Mouse (Mus musculus): ENCODE data around the gene Eln. TPM values are rescaled to one million over a fixed set of nuclear protein-coding genes. Genes with fewer than 3 reads are reported as not detected.

Gene Eln
- total RNA-seq, 1 experiment: 0.98 TPM

DNA sequence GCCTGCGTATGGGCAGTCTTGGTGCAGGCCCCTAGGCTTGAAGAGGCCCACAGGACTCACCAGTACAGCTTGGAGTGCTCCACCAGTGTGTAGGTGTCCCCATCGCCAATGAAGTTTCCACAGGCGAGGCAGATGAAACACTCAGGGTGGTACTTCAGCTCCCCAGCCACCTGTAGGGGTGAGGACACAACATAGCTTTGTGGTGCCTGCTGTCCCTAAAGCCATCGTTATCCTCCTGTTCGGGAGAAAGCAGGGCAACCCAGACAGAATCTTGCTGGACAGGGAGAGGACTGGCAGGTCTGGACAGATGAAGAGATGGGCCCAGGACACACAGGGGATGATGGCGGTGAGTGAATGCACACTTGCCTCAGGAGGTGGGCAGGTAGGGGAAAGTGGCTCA, 74.5 kb downstream of the Eln start:
- Histone ChIP-seq H3K27ac (ENCODE audit: insufficient read depth, low read depth, low read length, poor library complexity, severe bottlenecking) (no peak overlapping the region), H3K4me3 (ENCODE audit: insufficient read depth in 1 of 2, low read depth in 1 of 2, low read length in 2 of 2, poor library complexity in 1 of 2, severe bottlenecking in 1 of 2) (peak overlapping the region; percentile 19 to 38; a peak in 1 of 4 replicates), H3K9ac (ENCODE audit: insufficient read depth, low read depth, low read length, poor library complexity, severe bottlenecking) (no peak overlapping the region), H3K9me3 (ENCODE audit: control insufficient read depth, insufficient read depth, low read depth, low read length) (no peaks in the 10 kb centered on the region), H3K36me3 (ENCODE audit: control insufficient read depth, insufficient read depth, low read length, poor library complexity, severe bottlenecking) (peaks cover 9% of the 10 kb centered on the region; the same call in 1 of the 2 replicates), H3K4me1 (ENCODE audit: control insufficient read depth in 2 of 2, insufficient read depth in 2 of 2, low read length in 2 of 2, poor library complexity in 1 of 2) (peaks cover 0 to 20% of the 10 kb centered on the region in 2 experiments; a peak in 2 of 4 replicates)
- in situ Hi-C loops (cut with MboI; ENCODE audit: low sequenced_read_pairs in 2 of 2, unreplicated experiment in 2 of 2): no loop called here
- TF ChIP-seq HCFC1 (IDR thresholded peaks at IDR 0.05; ENCODE audit: borderline replicate concordance, insufficient read depth, low read length) (no peak), ZC3H11A (IDR thresholded peaks at IDR 0.05; ENCODE audit: borderline replicate concordance, low read depth, low read length) (no peak), CHD2 (IDR thresholded peaks at IDR 0.05; ENCODE audit: low read depth, low read length) (no peak), MAFK (IDR thresholded peaks at IDR 0.05; ENCODE audit: insufficient read depth, low read depth, low read length) (no peak), ZNF384 (IDR thresholded peaks at IDR 0.05; ENCODE audit: low read depth, low read length) (no peak)
- DNase-seq (ENCODE audit: low read depth, low spot score): no peak

DNA sequence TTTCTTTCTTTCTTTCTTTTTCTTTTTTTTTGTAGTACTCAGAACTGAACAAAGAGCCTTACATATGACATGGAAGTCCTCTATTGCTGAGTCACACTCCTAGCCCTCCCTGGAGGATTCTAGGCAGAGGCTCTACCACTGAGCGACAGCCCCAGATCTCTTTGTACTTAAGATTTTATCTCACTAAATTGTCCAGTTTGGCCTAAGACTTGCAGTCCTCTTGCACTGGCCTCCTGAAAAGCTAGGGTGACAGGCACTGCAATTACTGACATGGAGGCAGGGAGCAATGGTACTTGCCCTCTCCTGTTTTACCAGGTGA, 75.0 kb downstream of the Eln start:
- in situ Hi-C loops (cut with MboI; ENCODE audit: low sequenced_read_pairs in 2 of 2, unreplicated experiment in 2 of 2): no loop called here
- no peaks in the 10 kb centered on the region for H3K9me3 ChIP-seq (ENCODE audit: control insufficient read depth, insufficient read depth, low read depth, low read length)
- TF ChIP-seq MAFK (IDR thresholded peaks at IDR 0.05; ENCODE audit: insufficient read depth, low read depth, low read length) (no peak), ZNF384 (IDR thresholded peaks at IDR 0.05; ENCODE audit: low read depth, low read length) (no peak), HCFC1 (IDR thresholded peaks at IDR 0.05; ENCODE audit: borderline replicate concordance, insufficient read depth, low read length) (no peak), CHD2 (IDR thresholded peaks at IDR 0.05; ENCODE audit: low read depth, low read length) (no peak), ZC3H11A (IDR thresholded peaks at IDR 0.05; ENCODE audit: borderline replicate concordance, low read depth, low read length) (no peak)
- no peak for DNase-seq (ENCODE audit: low read depth, low spot score)
- H3K9ac ChIP-seq (ENCODE audit: insufficient read depth, low read depth, low read length, poor library complexity, severe bottlenecking): no peak overlapping the region
- peaks cover 9% of the 10 kb centered on the region; the same call in 1 of the 2 replicates for H3K36me3 ChIP-seq (ENCODE audit: control insufficient read depth, insufficient read depth, low read length, poor library complexity, severe bottlenecking)
- no peak overlapping the region for H3K4me3 ChIP-seq (ENCODE audit: insufficient read depth in 1 of 2, low read depth in 1 of 2, low read length in 2 of 2, poor library complexity in 1 of 2, severe bottlenecking in 1 of 2)
- peaks cover 0 to 20% of the 10 kb centered on the region in 2 experiments; a peak in 2 of 4 replicates for H3K4me1 ChIP-seq (ENCODE audit: control insufficient read depth in 2 of 2, insufficient read depth in 2 of 2, low read length in 2 of 2, poor library complexity in 1 of 2)
- H3K27ac ChIP-seq (ENCODE audit: insufficient read depth, low read depth, low read length, poor library complexity, severe bottlenecking): no peak overlapping the region

DNA sequence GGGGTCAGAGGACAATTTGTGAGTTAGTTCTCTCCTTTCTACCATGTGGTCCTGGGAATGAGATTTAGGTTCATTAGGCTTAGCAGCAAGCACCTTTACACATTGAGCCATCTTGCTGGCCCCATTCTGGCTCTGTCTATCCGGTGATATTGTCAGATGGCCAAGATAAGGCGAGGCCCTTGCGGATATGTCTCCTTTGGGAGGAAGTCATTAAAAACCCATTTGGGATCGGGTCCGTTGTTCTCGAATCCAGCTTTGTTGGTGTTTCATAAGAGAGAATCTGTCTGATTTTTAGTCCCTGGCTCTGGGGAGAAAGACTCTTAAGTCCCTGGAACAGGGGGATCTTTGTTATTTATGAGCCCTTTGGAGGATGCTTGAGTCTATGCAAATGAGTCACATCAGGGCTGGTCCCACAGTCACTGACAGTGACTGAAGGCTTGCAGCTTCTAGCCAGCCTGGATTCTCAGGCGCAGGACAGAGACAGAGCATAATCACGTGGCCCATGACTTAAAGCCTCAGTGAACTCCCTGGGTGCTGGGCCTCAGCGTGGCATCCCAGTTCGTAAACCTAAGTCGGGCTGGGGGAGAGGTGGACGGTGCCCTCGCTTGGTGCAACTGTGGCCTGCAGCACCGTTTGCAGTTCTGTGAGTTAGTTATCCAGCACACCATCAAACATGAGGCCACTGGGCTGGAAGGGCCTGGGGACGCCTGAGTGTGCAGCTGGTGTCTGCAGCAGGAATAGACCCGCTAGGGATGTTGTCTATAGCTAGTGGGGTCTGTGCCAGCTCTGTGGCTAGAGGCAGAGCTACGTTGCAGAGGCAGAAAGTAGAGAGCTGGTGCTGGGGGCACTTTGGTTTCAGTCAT, 75.6 kb downstream of the Eln start:
- DNase-seq (ENCODE audit: low read depth, low spot score): no peak
- Histone ChIP-seq H3K9ac (ENCODE audit: insufficient read depth, low read depth, low read length, poor library complexity, severe bottlenecking) (no peak overlapping the region), H3K4me3 (ENCODE audit: insufficient read depth in 1 of 2, low read depth in 1 of 2, low read length in 2 of 2, poor library complexity in 1 of 2, severe bottlenecking in 1 of 2) (no peak overlapping the region), H3K27ac (ENCODE audit: insufficient read depth, low read depth, low read length, poor library complexity, severe bottlenecking) (no peak overlapping the region), H3K36me3 (ENCODE audit: control insufficient read depth, insufficient read depth, low read length, poor library complexity, severe bottlenecking) (peaks cover 9% of the 10 kb centered on the region; the same call in 1 of the 2 replicates), H3K9me3 (ENCODE audit: control insufficient read depth, insufficient read depth, low read depth, low read length) (no peaks in the 10 kb centered on the region), H3K4me1 (ENCODE audit: control insufficient read depth in 2 of 2, insufficient read depth in 2 of 2, low read length in 2 of 2, poor library complexity in 1 of 2) (peaks cover 0 to 18% of the 10 kb centered on the region in 2 experiments; a peak in 2 of 4 replicates)
- no peak for TF ChIP-seq ZNF384 (IDR thresholded peaks at IDR 0.05; ENCODE audit: low read depth, low read length)
- no peak for TF ChIP-seq MAFK (IDR thresholded peaks at IDR 0.05; ENCODE audit: insufficient read depth, low read depth, low read length)
- TF ChIP-seq ZC3H11A (IDR thresholded peaks at IDR 0.05; ENCODE audit: borderline replicate concordance, low read depth, low read length): no peak
- no peak for TF ChIP-seq CHD2 (IDR thresholded peaks at IDR 0.05; ENCODE audit: low read depth, low read length)
- TF ChIP-seq HCFC1 (IDR thresholded peaks at IDR 0.05; ENCODE audit: borderline replicate concordance, insufficient read depth, low read length): no peak
- in situ Hi-C loops (cut with MboI; ENCODE audit: low sequenced_read_pairs in 2 of 2, unreplicated experiment in 2 of 2): no loop called here

DNA sequence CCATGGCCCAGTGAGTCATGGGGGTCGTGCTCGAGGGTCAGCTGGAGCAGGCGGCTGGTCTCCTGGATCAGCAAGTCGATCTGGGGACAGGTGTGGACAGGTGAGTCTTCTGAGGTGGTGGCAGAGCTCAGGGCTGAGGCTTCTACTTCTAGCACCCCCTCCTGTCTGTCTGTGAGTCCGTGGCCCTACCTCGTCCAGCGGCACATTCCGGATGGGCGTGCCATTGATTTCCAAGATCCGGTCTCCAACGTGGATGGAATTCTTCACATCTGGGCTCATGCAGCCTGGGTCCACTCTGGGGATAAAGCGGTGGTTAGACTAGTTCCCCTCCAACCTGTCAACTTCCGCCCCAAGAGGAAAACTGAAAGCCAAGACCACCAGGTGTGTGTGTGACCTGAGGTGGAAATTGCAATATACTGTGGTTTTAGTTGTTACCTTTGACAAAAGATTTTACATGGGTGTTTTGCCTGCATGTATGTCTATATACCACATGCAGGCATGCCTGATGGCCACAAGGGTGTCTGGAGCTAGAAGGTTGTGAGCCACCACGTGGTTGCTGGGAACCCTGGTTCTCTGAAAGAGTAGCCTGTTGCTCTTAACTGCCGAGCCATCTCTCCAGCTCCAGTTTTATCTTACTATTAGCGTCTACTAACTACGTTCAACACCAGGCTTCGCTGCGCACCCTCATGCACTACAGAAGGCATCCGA, 78.0 kb downstream of the Eln start:
- in situ Hi-C loops (cut with MboI; ENCODE audit: low sequenced_read_pairs in 2 of 2, unreplicated experiment in 2 of 2): no loop called here
- peak; percentile 33 for DNase-seq (ENCODE audit: low read depth, low spot score)
- Histone ChIP-seq H3K27ac (ENCODE audit: insufficient read depth, low read depth, low read length, poor library complexity, severe bottlenecking) (no peak overlapping the region), H3K4me3 (ENCODE audit: insufficient read depth in 1 of 2, low read depth in 1 of 2, low read length in 2 of 2, poor library complexity in 1 of 2, severe bottlenecking in 1 of 2) (peak overlapping the region; percentile 31 to 49; a peak in 3 of 4 replicates), H3K9ac (ENCODE audit: insufficient read depth, low read depth, low read length, poor library complexity, severe bottlenecking) (peak overlapping the region; percentile 53; the same call in 1 of the 2 replicates), H3K36me3 (ENCODE audit: control insufficient read depth, insufficient read depth, low read length, poor library complexity, severe bottlenecking) (peaks cover 15% of the 10 kb centered on the region; the same call in 1 of the 2 replicates), H3K9me3 (ENCODE audit: control insufficient read depth, insufficient read depth, low read depth, low read length) (no peaks in the 10 kb centered on the region), H3K4me1 (ENCODE audit: control insufficient read depth in 2 of 2, insufficient read depth in 2 of 2, low read length in 2 of 2, poor library complexity in 1 of 2) (peaks cover 0 to 6% of the 10 kb centered on the region in 2 experiments; a peak in 1 of 4 replicates)
- TF ChIP-seq CHD2 (IDR thresholded peaks at IDR 0.05; ENCODE audit: low read depth, low read length) (no peak), HCFC1 (IDR thresholded peaks at IDR 0.05; ENCODE audit: borderline replicate concordance, insufficient read depth, low read length) (no peak), ZC3H11A (IDR thresholded peaks at IDR 0.05; ENCODE audit: borderline replicate concordance, low read depth, low read length) (no peak), ZNF384 (IDR thresholded peaks at IDR 0.05; ENCODE audit: low read depth, low read length) (no peak), MAFK (IDR thresholded peaks at IDR 0.05; ENCODE audit: insufficient read depth, low read depth, low read length) (no peak)
